Mouse (Mus musculus): Measurements from ENCODE around the gene Zfr2.

The Zfr2 gene

GRCm38 (mm10) chr10:81289278-81289677, 56.3 kb downstream of the Zfr2 start:
- peak; percentile 71 for DNase-seq

DNA sequence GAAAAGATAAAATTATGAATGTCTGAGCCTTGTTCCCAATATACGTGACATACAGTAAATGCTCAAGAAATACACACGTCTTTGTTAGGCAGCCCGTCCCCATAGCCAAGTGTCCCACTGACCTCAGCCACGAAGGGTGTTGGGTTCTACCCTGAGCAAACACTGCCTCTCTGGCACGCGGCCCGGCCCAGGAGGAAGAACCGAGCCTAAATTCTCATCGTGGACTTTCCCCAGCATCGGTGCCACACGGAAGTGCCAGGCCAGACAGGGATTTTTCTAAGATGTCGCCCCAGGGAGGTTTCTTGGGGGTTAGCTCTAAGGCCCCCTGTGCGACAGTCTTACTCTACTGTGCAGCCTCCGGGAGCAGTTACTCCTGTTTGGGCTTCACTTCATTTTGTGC, 56.9 kb downstream of the Zfr2 start:
- peak; percentile 62 for DNase-seq

DNA sequence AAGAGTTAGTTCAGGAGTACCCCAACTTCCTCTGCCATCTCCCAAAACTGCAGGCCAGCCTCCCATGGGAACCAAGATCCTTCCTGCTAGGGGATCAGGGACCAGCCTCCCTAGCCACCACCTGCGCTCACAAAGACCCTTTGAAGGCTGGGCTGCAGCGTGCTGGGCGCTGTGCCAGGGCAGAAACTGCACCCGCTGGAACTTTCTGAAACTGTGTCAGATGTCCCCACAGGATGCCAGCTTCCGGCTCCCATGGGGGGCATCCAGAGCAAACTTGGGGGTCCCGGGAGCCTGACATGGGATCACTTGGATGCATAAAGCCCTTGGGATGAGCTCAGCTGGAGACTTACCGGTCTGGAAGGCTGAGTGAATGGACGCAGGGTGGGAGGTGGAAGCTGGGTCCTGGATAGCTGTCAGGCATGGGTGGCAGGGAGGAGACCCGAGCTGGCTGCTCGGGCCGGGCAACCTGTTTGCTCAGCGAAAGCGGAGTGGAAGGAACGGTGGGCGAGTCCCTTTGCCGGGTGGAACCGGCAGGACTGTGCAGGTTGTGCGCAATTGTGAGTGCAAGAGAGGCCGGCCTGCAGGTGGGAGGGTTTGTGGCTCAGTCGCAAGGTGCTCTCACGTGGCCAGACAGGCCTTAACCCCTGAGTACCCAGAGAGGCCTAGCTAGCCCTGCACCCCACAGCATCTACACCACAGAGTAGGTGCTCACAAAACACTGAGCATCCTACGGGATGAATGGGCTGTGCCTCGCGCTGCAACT, 57.9 kb downstream of the Zfr2 start:
- peak; percentile 65 for DNase-seq

DNA sequence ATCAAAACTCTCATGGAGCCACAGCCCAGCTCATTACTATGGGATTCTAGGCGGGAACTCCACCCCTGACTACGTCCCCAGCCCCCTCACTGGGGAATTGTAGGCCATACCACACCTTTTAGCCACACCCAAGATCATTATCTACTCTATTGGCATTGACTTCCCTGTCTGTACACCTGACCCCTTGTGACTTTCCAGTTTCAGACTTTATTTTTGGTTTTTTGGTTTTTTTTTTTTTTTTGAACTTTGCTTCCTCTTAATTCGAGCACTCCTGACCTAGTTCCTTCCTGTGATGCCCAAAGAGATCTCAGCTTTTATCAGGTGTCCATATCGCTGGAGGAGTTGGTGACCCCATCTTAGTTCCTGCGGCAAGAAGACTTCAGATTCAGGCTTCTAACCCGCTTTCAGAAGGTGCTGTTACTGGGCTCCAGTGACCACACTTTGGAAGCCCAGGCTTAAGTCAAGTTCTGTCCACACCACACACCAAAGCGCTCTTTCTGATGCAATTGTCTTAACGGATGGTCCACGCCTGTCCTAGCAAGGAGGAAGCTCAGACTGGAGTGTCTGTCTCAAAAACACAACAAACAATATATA, 58.7 kb downstream of the Zfr2 start, which contains the start of gene Tjp3:
Tjp3 (minus strand) TSS at position 71 of the 594 bp plus-strand sequence.
- DNase-seq, result no peak

- DNase-seq, result peak; percentile 100
Observed at GRCm38 (mm10) chr10:81292554-81293333, 59.8 kb downstream of the Zfr2 start, which contains the start of gene Pip5k1c. TSS of gene Pip5k1c (plus strand) at chr10:81292963.

DNA sequence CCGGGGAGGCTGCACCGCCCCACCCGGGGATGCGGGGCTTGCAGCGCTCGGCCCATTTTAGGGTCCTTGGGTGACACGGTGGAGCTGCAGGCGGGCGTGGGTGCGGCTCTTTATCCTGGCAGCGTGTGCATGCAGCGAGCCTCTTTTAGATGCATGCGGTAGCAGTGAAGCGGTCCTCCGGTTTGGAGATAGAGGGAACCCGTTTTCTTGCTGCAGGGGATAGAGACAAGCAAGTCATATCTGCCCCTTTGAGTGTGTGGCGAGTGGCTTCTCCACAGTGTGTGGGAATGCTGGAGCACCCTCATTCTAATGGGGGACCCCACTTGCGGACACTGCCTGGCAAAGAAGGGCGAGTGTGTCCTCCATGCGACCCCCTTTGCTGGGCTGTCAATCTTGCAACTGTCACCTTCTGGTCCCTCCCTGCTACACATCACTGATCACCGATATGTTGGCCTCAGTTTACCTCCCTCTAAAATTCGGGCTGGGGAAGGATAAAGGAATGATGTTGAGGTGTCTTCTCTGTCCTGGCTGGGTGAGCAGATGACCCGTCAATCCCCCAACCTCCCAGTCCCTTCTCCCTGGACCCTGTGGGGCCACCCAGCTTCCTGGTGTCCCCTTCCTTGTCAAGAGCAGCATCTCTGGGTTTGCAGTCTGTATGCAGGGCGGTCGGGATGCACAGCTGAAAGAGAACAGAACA, 60.5 kb downstream of the Zfr2 start:
- DNase-seq, result no peak

GRCm38 (mm10) chr10:81294442-81294841, 61.5 kb downstream of the Zfr2 start:
- no peak for DNase-seq

- no peak for DNase-seq
Observed at GRCm38 (mm10) chr10:81295185-81295584, 62.2 kb downstream of the Zfr2 start.

DNA sequence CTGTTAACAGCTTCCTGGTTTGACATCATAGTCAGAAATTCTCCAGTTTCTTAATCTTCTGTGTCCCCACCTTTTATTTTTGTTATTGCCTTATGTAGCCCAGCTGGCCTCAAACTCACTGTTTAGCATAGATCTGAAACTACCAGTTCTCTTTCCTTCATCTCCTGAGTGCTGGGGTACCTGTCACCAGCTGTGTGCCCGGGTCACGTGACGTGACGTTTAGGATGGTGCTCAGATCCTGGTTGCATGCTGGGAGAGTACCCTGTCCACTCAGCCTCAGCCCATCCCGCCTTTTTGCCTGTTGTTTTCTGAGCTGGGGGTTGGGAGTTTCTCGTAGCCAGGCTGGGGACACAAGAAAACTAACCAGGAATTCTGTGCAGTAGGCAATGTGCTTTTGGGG, 64.3 kb downstream of the Zfr2 start:
- no peak for DNase-seq

- DNase-seq, result peak; percentile 79
Observed at GRCm38 (mm10) chr10:81297845-81298244, 64.9 kb downstream of the Zfr2 start.

GRCm38 (mm10) chr10:81298369-81299100, 65.6 kb downstream of the Zfr2 start:
- DNase-seq, result peak; percentile 26

DNA sequence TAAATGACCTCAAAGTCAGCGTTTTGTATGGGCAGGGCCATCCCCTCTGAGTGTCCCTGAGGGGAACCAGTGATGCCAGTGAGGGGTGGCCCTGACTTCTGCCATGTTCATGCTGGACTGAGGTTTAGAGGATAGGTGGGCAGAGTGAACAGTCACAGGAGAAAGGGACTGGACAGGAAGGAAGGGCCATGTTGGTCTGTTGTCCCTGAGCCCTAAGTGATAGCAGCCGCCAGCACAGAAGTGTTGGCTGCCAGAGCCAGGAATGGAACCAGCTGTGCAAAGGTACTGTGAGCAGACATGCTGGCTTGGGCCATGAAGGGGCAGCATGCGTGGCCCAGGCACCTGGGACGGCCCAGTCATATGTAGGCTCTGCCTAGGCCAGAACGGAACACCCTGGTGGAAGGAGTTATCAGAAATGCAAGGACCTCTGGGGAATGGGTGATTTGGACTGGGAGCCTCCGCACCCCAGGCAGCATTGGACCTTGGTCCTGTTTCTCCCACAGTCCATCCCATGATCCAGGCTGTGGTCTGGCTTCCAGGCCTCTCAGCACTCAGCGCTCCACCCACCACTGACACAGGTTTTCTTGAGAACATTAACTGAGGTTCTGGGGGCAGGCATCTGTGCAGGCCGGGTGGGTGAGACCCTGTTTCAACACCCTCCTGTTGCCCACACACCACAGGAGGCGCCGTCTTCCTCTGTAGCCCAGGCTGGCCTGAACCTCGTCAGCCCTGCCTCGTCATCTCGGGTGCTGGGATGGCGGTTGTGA, 66.8 kb downstream of the Zfr2 start:
- peak; percentile 88 for DNase-seq

GRCm38 (mm10) chr10:81300352-81300907, 67.5 kb downstream of the Zfr2 start:
- peak; percentile 91 for DNase-seq

GRCm38 (mm10) chr10:81301321-81301720, 68.4 kb downstream of the Zfr2 start:
- DNase-seq, result no peak

Measured in kidney, adult 9 months (tissue).